Mouse (Mus musculus) hematopoietic stem cell, adult 5-6 weeks (primary cell): ENCODE data around the gene Gm9918. TPM values are rescaled to one million over a fixed set of nuclear protein-coding genes. Genes with fewer than 3 reads are reported as not detected.

Experiments used
- ATAC-seq, 2 experiments: fragments of 125-278 bp in 1 of 2; replicated peaks in 1 of 2; 2 replicates each; pipeline ENCODE4 v1.8.0; 2016 to 2017; ENCODE audit warnings: inconsistent platforms in 2 of 2, mild to moderate bottlenecking in 2 of 2, moderate number of reproducible peaks in 2 of 2, low read depth in 1 of 2, moderate TSS enrichment in 1 of 2; ENCODE audit not compliant: low FRiP score in 2 of 2, poor library complexity in 2 of 2, severe bottlenecking in 2 of 2, insufficient read depth in 1 of 2, low TSS enrichment in 1 of 2
- total RNA-seq: library from RNA; stranded (forward); fragments of 172-1452, 232-1000 nt; gene quantifications from 2 replicates; pipeline ENCODE4 v1.2.3, GENCODE M21; 2017

Gene Gm9918
- total RNA-seq, 1 experiment from 2014 or later = not detected

- no peak for ATAC-seq
Measured at GRCm38 (mm10) chr15:102258076-102258470, 12.3 kb upstream of the Gm9918 start.

DNA sequence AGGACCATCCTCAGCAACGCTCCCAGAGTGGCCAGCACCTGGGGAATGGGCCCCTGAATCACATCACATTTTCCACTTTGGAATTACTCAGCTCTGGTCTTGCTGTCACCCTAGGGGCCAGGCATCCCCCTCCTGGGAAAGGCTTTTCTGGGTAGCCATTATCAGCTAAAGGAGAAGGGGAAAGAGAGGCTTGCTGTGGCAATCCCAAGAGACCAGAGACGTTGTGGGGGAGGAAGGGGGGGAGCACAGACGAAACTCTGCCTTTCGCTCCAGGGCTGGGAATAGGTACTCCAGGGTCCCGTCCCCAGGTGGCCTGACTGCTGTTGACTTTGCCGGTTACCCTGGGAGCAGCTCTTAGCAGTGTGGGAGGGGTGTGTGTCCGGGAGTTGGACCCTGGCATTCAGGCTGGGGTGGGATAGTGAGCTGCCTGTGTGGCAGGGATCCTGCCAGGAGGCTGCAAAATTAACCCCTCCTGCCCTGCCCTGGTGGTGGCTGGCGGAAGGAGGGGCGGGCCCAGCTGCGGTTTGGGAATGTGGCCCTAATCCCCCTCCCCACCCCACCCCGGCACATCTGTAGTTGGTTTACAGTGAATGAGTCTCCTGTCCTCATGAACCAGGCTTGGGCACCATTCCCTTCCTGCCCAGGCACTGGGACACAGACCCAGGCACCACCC lies 11.6 kb upstream of the Gm9918 start:
- no peak for ATAC-seq

- ATAC-seq = no peak
Measured at GRCm38 (mm10) chr15:102262582-102262981, 7.8 kb upstream of the Gm9918 start.

GRCm38 (mm10) chr15:102263037-102263436 lies 7.3 kb upstream of the Gm9918 start:
- ATAC-seq = no peak

DNA sequence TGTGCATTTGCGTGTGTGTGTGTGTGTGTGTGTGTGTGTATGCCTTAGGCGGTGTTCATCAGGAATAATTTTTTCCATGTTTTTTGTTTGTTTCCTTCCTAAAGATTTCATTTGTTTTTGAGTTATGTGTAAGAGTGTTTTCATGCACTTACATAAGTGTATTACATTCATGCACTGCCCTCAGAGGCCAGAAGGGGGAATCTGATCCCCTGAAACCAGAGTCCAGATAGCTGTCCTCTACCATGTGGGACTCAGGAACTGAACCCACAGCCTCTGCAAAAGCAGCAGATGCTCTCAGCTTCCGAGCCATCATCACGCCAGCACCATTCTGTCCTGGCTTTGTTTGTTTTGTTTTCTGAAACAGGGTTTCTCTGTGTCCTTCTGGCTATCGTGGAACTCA lies 4.8 kb upstream of the Gm9918 start:
- ATAC-seq = 0 out of 4 replicates have a peak, but pooled peaks of 1 of the 2 experiments have one; percentile 36

DNA sequence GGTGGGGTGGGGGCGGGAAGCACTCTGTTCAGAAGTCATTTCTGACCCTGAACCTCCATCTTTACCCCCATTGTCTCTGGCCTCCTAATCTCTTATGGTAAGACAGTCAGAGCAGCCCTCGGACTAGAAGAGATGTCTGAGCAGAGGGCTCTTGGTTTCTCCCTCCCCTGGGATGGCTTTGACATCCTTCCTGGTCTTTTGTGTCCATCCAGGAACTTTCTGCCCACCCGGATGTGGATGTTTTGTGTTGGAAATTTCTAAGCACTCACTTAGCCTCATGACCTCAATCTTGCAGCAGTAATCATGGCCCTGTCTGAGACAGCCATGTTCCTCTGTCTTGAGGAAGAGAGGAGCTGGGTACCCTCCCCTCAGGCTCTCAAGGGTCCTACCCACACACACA lies 1.1 kb downstream of the Gm9918 start:
- ATAC-seq = no peak

- ATAC-seq = no peak
Measured at GRCm38 (mm10) chr15:102273982-102274716, 3.8 kb downstream of the Gm9918 start.

DNA sequence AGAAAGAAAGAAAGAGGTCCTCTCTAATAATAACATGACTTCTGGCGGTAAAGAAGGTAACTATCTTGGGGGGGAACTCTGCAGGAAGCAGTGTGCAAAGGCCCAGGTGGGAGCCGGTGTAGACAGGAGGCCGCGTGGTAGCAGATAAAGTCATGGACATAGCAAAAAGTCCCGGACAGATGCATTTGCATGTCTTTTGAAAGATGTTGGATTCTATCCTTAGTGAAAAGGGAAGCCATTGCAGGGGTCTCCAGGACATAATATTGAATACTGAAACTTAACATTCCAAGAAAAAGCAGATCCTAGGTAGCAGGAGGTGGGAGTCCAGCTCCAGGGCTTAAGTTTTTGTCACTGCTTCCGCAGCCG lies 8.3 kb downstream of the Gm9918 start:
- ATAC-seq = no peak

- ATAC-seq = peak; percentile 88 to 94
Measured at GRCm38 (mm10) chr15:102279092-102279782, 8.9 kb downstream of the Gm9918 start, which contains the start of gene Mfsd5. TSS of gene Mfsd5 (plus strand) at chr15:102279454.

- ATAC-seq = no peak
Measured at GRCm38 (mm10) chr15:102279783-102280520, 9.6 kb downstream of the Gm9918 start.

DNA sequence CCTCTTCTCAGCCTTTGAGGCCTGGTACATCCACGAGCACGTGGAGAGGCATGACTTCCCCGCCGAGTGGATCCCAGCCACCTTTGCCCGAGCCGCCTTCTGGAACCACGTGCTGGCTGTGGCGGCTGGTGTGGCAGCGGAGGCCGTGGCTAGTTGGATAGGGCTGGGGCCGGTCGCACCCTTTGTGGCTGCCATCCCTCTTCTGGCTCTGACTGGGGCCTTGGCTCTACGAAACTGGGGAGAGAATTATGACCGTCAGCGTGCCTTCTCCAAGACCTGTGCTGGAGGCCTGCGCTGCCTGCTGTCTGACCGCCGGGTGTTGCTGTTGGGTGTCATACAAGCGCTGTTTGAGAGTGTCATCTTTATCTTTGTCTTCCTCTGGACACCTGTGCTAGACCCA lies 10.3 kb downstream of the Gm9918 start:
- no peak for ATAC-seq

DNA sequence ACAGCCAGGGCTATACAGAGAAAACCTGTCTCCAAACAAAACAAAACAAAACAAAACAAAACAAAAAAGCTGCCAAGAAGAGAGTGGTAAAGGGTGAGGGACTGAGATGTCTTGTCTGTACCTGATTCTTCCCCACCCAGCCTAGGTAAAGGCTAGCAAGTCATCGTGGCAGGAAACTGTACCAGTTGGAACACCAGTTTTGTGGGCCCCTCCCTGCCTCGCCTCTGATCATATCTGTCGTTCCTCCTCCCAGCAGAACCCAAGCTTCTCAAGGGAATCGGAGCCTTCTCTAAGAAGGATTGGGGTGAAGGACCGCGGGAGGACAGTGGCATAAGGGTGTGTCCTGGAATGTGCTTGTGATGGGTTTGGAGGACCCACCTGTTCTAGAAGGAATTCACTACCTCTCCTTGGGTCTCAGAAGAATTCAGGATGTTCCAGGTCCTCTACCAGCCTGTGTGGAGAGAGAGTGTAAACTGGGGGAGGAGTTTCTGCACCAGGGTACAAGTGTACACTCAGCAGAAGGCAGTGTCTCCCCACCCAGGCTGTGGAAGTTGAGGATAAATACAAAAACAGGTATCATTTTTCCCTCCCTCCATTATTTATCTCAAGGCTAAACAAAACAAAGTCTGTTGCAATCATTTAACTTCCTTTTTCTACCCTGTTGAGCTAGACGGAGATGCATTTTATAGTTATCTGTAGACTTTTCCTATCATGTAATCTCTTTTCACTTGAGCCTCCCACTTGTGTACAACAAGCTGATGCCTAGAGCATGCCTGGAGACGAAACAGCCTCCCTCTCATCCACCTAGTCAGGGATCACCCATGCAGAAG lies 12.3 kb downstream of the Gm9918 start:
- no peak for ATAC-seq

DNA sequence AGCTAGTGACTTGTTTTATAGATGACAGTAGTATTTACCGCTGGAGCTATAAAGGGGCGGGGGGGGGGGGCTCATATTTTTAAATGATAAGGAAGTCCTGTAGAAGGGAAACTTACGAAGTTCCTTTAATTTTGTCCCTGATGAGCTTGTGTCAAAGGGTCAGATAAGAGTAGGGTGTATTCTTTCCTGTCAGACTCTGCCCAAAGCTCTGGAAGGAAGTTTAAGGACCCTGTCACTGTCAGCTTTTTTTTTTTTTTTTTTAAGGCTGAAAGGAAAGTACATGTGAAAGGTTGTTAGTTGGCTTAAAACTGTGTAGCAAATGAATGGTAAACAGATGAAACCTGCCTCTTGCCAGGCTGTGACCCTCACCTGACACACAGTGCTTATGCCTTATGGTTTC lies 13.3 kb downstream of the Gm9918 start:
- ATAC-seq = no peak

DNA sequence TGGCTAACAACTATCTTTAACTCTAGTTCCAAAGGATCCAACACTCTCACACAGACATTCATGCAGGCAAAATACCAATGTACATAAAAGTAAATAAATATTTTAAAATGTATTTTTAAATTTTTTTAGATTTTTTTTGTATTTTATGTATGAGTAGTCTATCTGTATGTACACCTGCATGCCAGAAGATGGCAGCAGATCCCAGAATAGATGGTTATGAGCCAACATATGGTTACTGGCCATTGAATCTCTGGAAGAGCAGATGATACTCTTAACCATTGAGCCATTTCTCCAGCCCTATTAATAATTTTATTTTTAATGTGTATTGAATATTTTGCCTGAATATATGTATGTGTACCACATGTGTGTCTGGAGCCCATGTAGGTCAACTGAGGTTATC lies 17.0 kb downstream of the Gm9918 start:
- peak in 1 of 2 experiments; percentile 49; a peak in 1 of 4 replicates for ATAC-seq

GRCm38 (mm10) chr15:102295633-102296367 lies 25.4 kb downstream of the Gm9918 start, which contains the start of gene Espl1:
TSS of gene Espl1 (plus strand) at chr15:102296266.
- ATAC-seq = peak; percentile 100

GRCm38 (mm10) chr15:102296368-102297006 lies 26.1 kb downstream of the Gm9918 start:
- ATAC-seq = no peak
